Mouse (Mus musculus) thymus, adult 2 months (tissue): Measurements from ENCODE around the gene Oas1e.

Experiments
- CTCF ChIP-seq: fragments of 200-500 bp; IDR thresholded peaks from 2 replicates; pipeline ENCODE4 v1.5.1; 2012; ENCODE audit warnings: mild to moderate bottlenecking, control low read depth, low read length, moderate library complexity, borderline replicate concordance; ENCODE audit not compliant: control insufficient read depth, poor library complexity, insufficient read depth; ENCODE audit errors: extremely low read depth
- POLR2A ChIP-seq: fragments of 200-500 bp; IDR thresholded peaks from 2 replicates; pipeline ENCODE4 v1.6.1; 2012; ENCODE audit warnings: mild to moderate bottlenecking, low read length, control low read depth, moderate library complexity; ENCODE audit not compliant: control insufficient read depth, poor library complexity, insufficient read depth; ENCODE audit errors: extremely low read depth

DNA sequence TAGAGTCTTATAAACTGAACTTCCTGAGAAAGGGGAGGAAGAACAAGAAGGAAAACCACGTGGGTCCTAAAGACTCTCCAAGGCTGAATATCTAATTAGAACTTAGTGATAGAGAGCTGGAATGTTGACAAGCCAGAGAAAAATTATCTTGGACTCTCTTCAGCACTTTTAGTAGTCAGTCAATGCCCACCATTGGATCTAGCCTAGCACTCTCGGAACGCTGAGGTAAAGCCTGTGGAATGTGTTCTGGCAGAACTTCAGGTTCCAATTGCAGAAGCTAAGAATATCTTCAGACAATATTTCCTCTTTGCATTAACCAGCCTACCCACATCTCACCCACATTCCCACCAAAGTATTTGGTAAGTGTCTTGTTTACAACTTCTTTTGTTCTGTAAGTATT lies 15.4 kb downstream of the Oas1e start:
- no peak for TF ChIP-seq CTCF
- TF ChIP-seq POLR2A: no peak
